Mouse (Mus musculus) stomach, postnatal 0 days (tissue): ENCODE results near the gene Igfbpl1. TPM values are rescaled to one million over a fixed set of nuclear protein-coding genes. Genes with fewer than 3 reads are reported as not detected.
A peak's percentile ranks its signal among the peaks of the same experiment; 100 is the strongest.

Source experiments
- ATAC-seq: fragments of 200-750 bp; cut with Nextera tagmentation; 2 replicates; pipeline ENCODE4 v1.8.0; 2017; ENCODE audit not compliant: low FRiP score, low TSS enrichment
- DNase-seq: peaks from one replicate; pipeline ENCODE4 v3.0.0-alpha.2; 2016; ENCODE audit warnings: low spot score
- H3K27ac ChIP-seq: fragments of 300-500 bp; sonication (generic); replicated peaks from 2 replicates; pipeline ENCODE4 v1.5.1; 2014; ENCODE audit warnings: mild to moderate bottlenecking, control low read depth
- H3K27me3 ChIP-seq: fragments of 300-500 bp; sonication (generic); 2 replicates; pipeline ENCODE4 v1.6.1; 2014; ENCODE audit warnings: low read length; ENCODE audit not compliant: control insufficient read depth, insufficient read depth
- H3K36me3 ChIP-seq: fragments of 300-500 bp; sonication (generic); 2 replicates; pipeline ENCODE4 v1.6.1; 2014; ENCODE audit warnings: low read length, mixed read lengths; ENCODE audit not compliant: control insufficient read depth, insufficient read depth
- H3K4me1 ChIP-seq: fragments of 300-500 bp; sonication (generic); replicated peaks from 2 replicates; pipeline ENCODE4 v1.6.1; 2014; ENCODE audit warnings: antibody characterized with exemption; ENCODE audit not compliant: control insufficient read depth, insufficient read depth
- H3K4me2 ChIP-seq: fragments of 300-500 bp; sonication (generic); replicated peaks from 2 replicates; pipeline ENCODE4 v1.6.1; 2014; ENCODE audit warnings: low read depth, mild to moderate bottlenecking, control low read depth, moderate library complexity
- H3K4me3 ChIP-seq: fragments of 300-500 bp; sonication (generic); 2 replicates; pipeline ENCODE4 v1.5.1; 2014; ENCODE audit warnings: low read depth, low read length, control low read depth
- H3K9ac ChIP-seq: fragments of 300-500 bp; sonication (generic); 2 replicates; pipeline ENCODE4 v1.6.1; 2014; ENCODE audit warnings: mild to moderate bottlenecking, low read length, control low read depth, mixed read lengths
- H3K9me3 ChIP-seq: fragments of 300-500 bp; sonication (generic); 2 replicates; pipeline ENCODE4 v1.6.1; 2016; ENCODE audit warnings: low read length; ENCODE audit not compliant: control insufficient read depth
- CTCF ChIP-seq: IDR thresholded peaks from 2 replicates; pipeline ENCODE4 v1.5.1; 2016; ENCODE audit warnings: antibody characterized with exemption, low read depth, mild to moderate bottlenecking, moderate library complexity
- EP300 ChIP-seq: optimal IDR thresholded peaks from 2 replicates; pipeline ENCODE3; 2016; ENCODE audit warnings: antibody characterized with exemption
- WGBS: fragments of 180-500 bp; shearing (Covaris S2); extraction: QIAGEN DNeasy Blood & Tissue Kit; methylation state at CpG from one replicate; pipeline ENCODE4 v1.1.7; 2014; 5-methylcytosine and 5-hydroxymethylcytosine counted together
- polyA plus RNA-seq: library from polyadenylated mRNA; unstranded; fragments of >200 nt; fragmentation: Nextera tagmentation; extraction: Ambion mirVana; gene quantifications from 2 replicates; pipeline ENCODE4 v1.2.1, GENCODE M21; 2015

The Igfbpl1 gene
- polyA plus RNA-seq, 1 experiment from 2014 or later, result 0.17 TPM

DNA sequence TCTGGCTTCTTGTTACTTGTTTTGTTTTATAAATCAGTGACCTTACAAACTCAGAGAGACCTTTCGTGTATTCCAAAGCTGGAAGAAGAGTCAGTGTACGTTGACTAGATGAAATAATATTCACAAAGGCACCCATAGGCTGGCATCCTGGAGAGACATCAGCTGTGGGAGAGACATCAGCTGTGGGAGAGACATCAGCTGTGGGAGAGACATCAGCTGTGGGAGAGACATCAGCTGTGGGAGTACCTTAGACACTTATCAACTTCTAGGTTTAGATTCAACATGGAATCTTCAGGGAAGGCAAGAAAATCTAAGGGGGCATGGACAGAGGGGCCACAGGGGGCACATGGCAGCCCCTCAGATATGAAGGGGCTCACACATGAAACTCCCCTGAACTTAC is 19.5 kb upstream of the Igfbpl1 start:
- Histone ChIP-seq H3K9ac (no peak overlapping the region), H3K9me3 (no peaks in the 10 kb centered on the region), H3K27ac (no peak overlapping the region), H3K4me1 (no peaks in the 10 kb centered on the region), H3K36me3 (no peaks in the 10 kb centered on the region), H3K4me2 (no peak overlapping the region), H3K4me3 (no peak overlapping the region), H3K27me3 (no peaks in the 10 kb centered on the region)
- no peak for TF ChIP-seq EP300
- no peak for TF ChIP-seq CTCF
- WGBS, result 93% methylated on average over 2 of the region's 2 CpGs
- no peak for DNase-seq
- ATAC-seq, result no peak

- no peak for TF ChIP-seq EP300
- TF ChIP-seq CTCF, result peak; percentile 83
- ATAC-seq, result 0 out of 2 replicates have a peak, but pooled peaks have one; percentile 12
- peak; percentile 63 for DNase-seq
- Histone ChIP-seq H3K4me3 (no peak overlapping the region), H3K4me1 (no peaks in the 10 kb centered on the region), H3K27ac (no peak overlapping the region), H3K9me3 (no peaks in the 10 kb centered on the region), H3K27me3 (no peaks in the 10 kb centered on the region), H3K36me3 (no peaks in the 10 kb centered on the region), H3K9ac (no peak overlapping the region), H3K4me2 (no peak overlapping the region)
- WGBS, result 54% methylated on average over 14 of the region's 14 CpGs
These were observed 17.6 kb upstream of the Igfbpl1 start for GRCm38 (mm10) chr4:45844355-45844754.

DNA sequence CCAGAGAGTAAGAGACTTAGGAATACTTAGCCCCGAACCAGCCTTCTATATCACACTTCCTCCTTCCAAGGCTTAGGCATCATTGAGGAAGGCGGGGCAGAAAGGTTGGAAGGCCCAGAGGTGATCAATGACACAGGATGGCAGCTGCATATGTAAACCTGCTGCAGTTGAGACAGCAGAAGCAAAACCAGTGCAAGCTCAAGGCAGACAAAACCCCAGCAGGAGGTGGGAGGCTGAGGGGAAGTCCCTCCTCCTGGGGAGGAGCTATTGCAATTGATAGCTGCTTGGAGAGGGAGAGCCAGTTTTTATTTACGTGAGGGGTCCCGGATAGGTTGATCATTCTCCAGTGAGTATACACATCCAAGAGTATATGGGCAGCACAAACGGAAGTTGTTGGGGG is 6.7 kb upstream of the Igfbpl1 start:
- Histone ChIP-seq H3K36me3 (no peaks in the 10 kb centered on the region), H3K4me1 (no peaks in the 10 kb centered on the region), H3K9me3 (no peaks in the 10 kb centered on the region), H3K4me2 (no peak overlapping the region), H3K9ac (no peak overlapping the region), H3K27me3 (no peaks in the 10 kb centered on the region), H3K27ac (no peak overlapping the region), H3K4me3 (no peak overlapping the region)
- WGBS, result 31% methylated on average over 5 of the region's 5 CpGs
- TF ChIP-seq CTCF (no peak), EP300 (no peak)
- DNase-seq (no peak), ATAC-seq (no peak)

GRCm38 (mm10) chr4:45831996-45832395 is 5.3 kb upstream of the Igfbpl1 start:
- TF ChIP-seq EP300 (no peak), CTCF (no peak)
- Histone ChIP-seq H3K4me1 (no peaks in the 10 kb centered on the region), H3K9me3 (no peaks in the 10 kb centered on the region), H3K9ac (no peak overlapping the region), H3K4me3 (no peak overlapping the region), H3K36me3 (no peaks in the 10 kb centered on the region), H3K27ac (no peak overlapping the region), H3K27me3 (no peaks in the 10 kb centered on the region), H3K4me2 (no peak overlapping the region)
- no peak for ATAC-seq
- 85% methylated on average over 7 of the region's 7 CpGs for WGBS
- no peak for DNase-seq

GRCm38 (mm10) chr4:45829907-45830759 is 3.4 kb upstream of the Igfbpl1 start:
- DNase-seq (no peak), ATAC-seq (no peak)
- Histone ChIP-seq H3K27me3 (peaks cover 10% of the 10 kb centered on the region), H3K4me2 (no peak overlapping the region), H3K9me3 (no peaks in the 10 kb centered on the region), H3K27ac (no peak overlapping the region), H3K4me3 (no peak overlapping the region), H3K4me1 (no peaks in the 10 kb centered on the region), H3K36me3 (no peaks in the 10 kb centered on the region), H3K9ac (no peak overlapping the region)
- TF ChIP-seq EP300, result no peak
- TF ChIP-seq CTCF, result no peak
- 61% methylated on average over 13 of the region's 13 CpGs for WGBS
